In the genomic region with DNA sequence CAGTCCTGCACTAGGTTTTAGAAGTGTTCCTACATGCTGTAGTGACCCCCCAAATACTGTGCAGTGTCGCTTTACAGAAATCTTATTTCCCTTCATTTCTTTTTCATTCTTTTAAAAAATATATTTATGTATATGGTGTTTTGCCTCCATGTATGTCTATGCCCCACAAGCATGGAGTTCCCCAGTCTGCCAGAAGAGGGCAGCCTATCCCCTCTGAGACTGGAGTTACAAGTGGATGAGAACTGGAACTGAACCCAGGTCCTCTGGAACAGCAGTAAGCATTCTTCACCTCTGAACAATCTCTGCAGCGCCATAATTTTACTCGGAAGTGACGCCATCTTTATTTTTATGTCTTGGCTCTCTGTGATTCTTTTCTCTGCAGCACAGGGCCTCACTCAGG, we compare ENCODE assay signal across 14 mouse cellular contexts. TPM values are rescaled to one million over a fixed set of nuclear protein-coding genes. Genes with fewer than 3 reads are reported as not detected.
DNase-seq lines count a peak whose midpoint lies in the region; ATAC-seq and TF ChIP-seq lines count a peak whose summit lies in the region.
"Had no signal": no experiment of that assay in that cellular context is flagged by ENCODE, and none has a peak within 500 bp of the region (broad histone marks: within the 10 kb centered on the region; RNA-seq: fewer than 3 reads in every experiment).

No protein-coding gene starts in this region.

- H3K79me2 ChIP-seq in MEL (ENCODE audit: control insufficient read depth, insufficient read depth, low read length, poor library complexity) = no peaks in the 10 kb centered on the region

- H3K4me3 ChIP-seq in kidney, adult 2 months (ENCODE audit: insufficient read depth, low read depth, low read length) = no peak overlapping the region
- no peak overlapping the region for H3K4me3 ChIP-seq in testis, adult 2 months (ENCODE audit: control insufficient read depth, low read depth, low read length)
- H3K4me3 ChIP-seq in MEL (ENCODE audit: control insufficient read depth in 1 of 2, insufficient read depth in 1 of 2, low read depth in 2 of 2, low read length in 2 of 2) = no peak overlapping the region
- no peak overlapping the region for H3K4me3 ChIP-seq in heart, embryonic 11.5 days (ENCODE audit: low read depth, low read length)
- H3K4me3 ChIP-seq: hindbrain, embryonic 12.5 days; layer of hippocampus, adult 2 months; midbrain, embryonic 13.5 days; neural tube, embryonic 12.5 days had no signal

- 0 out of 2 replicates have a peak, but pooled peaks have one; percentile 26 for TF ChIP-seq CTCF in kidney, adult 2 months (conservative IDR thresholded peaks at IDR 0.05; ENCODE audit: insufficient read depth, insufficient read length, low read depth, low read length)
- peak; percentile 32; the same call in 1 of the 2 replicates for TF ChIP-seq CTCF in testis, adult 2 months (IDR thresholded peaks at IDR 0.05; ENCODE audit: control insufficient read depth, insufficient read depth, insufficient replicate concordance, low read depth, low read length)
- peak; percentile 11 to 37 (median 16); a peak in 2 of 6 replicates for TF ChIP-seq CTCF in MEL (IDR thresholded peaks at IDR 0.05 in 2 of 3, conservative IDR thresholded peaks at IDR 0.05 in 1 of 3; ENCODE audit: control insufficient read depth in 1 of 3, insufficient read depth in 1 of 3, low read depth in 2 of 3, low read length in 3 of 3, poor library complexity in 1 of 3, severe bottlenecking in 1 of 3)

- no peak for TF ChIP-seq POLR2A in kidney, adult 2 months (IDR thresholded peaks at IDR 0.05; ENCODE audit: low read depth, low read length)
- no peak for TF ChIP-seq POLR2A in testis, adult 2 months (IDR thresholded peaks at IDR 0.05; ENCODE audit: control insufficient read depth, low read depth, low read length)
- TF ChIP-seq POLR2A in MEL (IDR thresholded peaks at IDR 0.05; ENCODE audit: control insufficient read depth in 1 of 2, insufficient read depth in 1 of 2, low read depth in 1 of 2, low read length in 2 of 2, poor library complexity in 1 of 2) = no peak

- no peaks in the 10 kb centered on the region for H3K27me3 ChIP-seq in kidney, adult 2 months (replicated peaks; ENCODE audit: control insufficient read depth, insufficient read depth, low read length)
- no peaks in the 10 kb centered on the region for H3K27me3 ChIP-seq in testis, adult 2 months (ENCODE audit: control insufficient read depth, insufficient read depth, low read length)
- peaks cover 0 to 1% of the 10 kb centered on the region in 2 experiments; a peak in 1 of 4 replicates for H3K27me3 ChIP-seq in MEL (ENCODE audit: control insufficient read depth in 1 of 2, insufficient read depth in 2 of 2, low read length in 2 of 2)
- H3K27me3 ChIP-seq in splenic B cell, adult 2 months (ENCODE audit: control insufficient read depth, insufficient read depth, low read length, poor library complexity, severe bottlenecking) = no peaks in the 10 kb centered on the region
- no peaks in the 10 kb centered on the region for H3K27me3 ChIP-seq in heart, embryonic 11.5 days (ENCODE audit: control insufficient read depth, insufficient read depth, low read length)

- TF ChIP-seq EP300 in MEL (IDR thresholded peaks at IDR 0.05; ENCODE audit: low read depth in 1 of 2, low read length in 2 of 2) = no peak

- no peak overlapping the region for H3K4me2 ChIP-seq in heart, embryonic 11.5 days
- H3K4me2 ChIP-seq: hindbrain, embryonic 12.5 days; midbrain, embryonic 13.5 days; neural tube, embryonic 12.5 days had no signal

- WGBS in kidney, adult 2 months = 77% methylated on average over 4 of the region's 4 CpGs
- WGBS in heart, embryonic 11.5 days (ENCODE audit: insufficient replicate concordance) = 64% methylated on average over 4 of the region's 4 CpGs

- H3K27ac ChIP-seq in kidney, adult 2 months (ENCODE audit: insufficient read depth, low read depth, low read length) = no peak overlapping the region
- H3K27ac ChIP-seq in testis, adult 2 months (ENCODE audit: control insufficient read depth, insufficient read depth, low read depth, low read length) = no peak overlapping the region
- no peak overlapping the region for H3K27ac ChIP-seq in MEL (ENCODE audit: control insufficient read depth, low read depth, low read length)
- H3K27ac ChIP-seq in heart, embryonic 11.5 days (ENCODE audit: low read depth, low read length) = no peak overlapping the region
- H3K27ac ChIP-seq: hindbrain, embryonic 12.5 days; layer of hippocampus, adult 2 months; neural tube, embryonic 12.5 days had no signal

- H3K9ac ChIP-seq in MEL (ENCODE audit: control insufficient read depth, low read depth, low read length, poor library complexity, severe bottlenecking) = no peak overlapping the region
- H3K9ac ChIP-seq in heart, embryonic 11.5 days (ENCODE audit: low read depth, low read length) = no peak overlapping the region
- H3K9ac ChIP-seq: hindbrain, embryonic 12.5 days; midbrain, embryonic 13.5 days; neural tube, embryonic 12.5 days had no signal

- DNase-seq in kidney, adult 2 months = no peak
- no peak for DNase-seq in kidney, postnatal 14 days
- no peak for DNase-seq in testis, postnatal 14 days (ENCODE audit: low spot score)
- peak; percentile 34 for DNase-seq in MEL (ENCODE audit: low read depth, low spot score)
- DNase-seq in splenic B cell, adult 2 months (ENCODE audit: low read depth, low spot score) = peak; percentile 57
- no peak for DNase-seq in ovary, postnatal 10 days (ENCODE audit: low spot score)
- DNase-seq: cerebellum, adult 18-20 months; gastrocnemius, postnatal 14 days had no signal

- H3K4me1 ChIP-seq in kidney, adult 2 months (ENCODE audit: control insufficient read depth, insufficient read depth, low read length) = no peaks in the 10 kb centered on the region; the same call in 1 of the 2 replicates
- no peaks in the 10 kb centered on the region; the same call in none of the 2 replicates for H3K4me1 ChIP-seq in testis, adult 2 months (ENCODE audit: control insufficient read depth, insufficient read depth, low read length)
- H3K4me1 ChIP-seq in MEL (ENCODE audit: control insufficient read depth in 1 of 2, insufficient read depth in 2 of 2, low read length in 2 of 2) = no peaks in the 10 kb centered on the region
- H3K4me1 ChIP-seq in heart, embryonic 11.5 days (ENCODE audit: control insufficient read depth, insufficient read depth, low read length) = no peaks in the 10 kb centered on the region
- H3K4me1 ChIP-seq: hindbrain, embryonic 12.5 days; midbrain, embryonic 13.5 days; neural tube, embryonic 12.5 days had no signal

- H3K9me3 ChIP-seq in MEL (replicated peaks; ENCODE audit: insufficient read depth, low read length) = no peaks in the 10 kb centered on the region
- H3K9me3 ChIP-seq in heart, embryonic 11.5 days (replicated peaks; ENCODE audit: control insufficient read depth, low read length) = no peaks in the 10 kb centered on the region
- H3K9me3 ChIP-seq: midbrain, embryonic 13.5 days; neural tube, embryonic 12.5 days had no signal

- H3K36me3 ChIP-seq in kidney, adult 2 months (ENCODE audit: control insufficient read depth, insufficient read depth, low read length) = no peaks in the 10 kb centered on the region
- H3K36me3 ChIP-seq in testis, adult 2 months (ENCODE audit: control insufficient read depth, insufficient read depth, low read length) = no peaks in the 10 kb centered on the region
- no peaks in the 10 kb centered on the region for H3K36me3 ChIP-seq in MEL (ENCODE audit: control insufficient read depth in 1 of 2, insufficient read depth in 2 of 2, low read length in 2 of 2)
- H3K36me3 ChIP-seq in splenic B cell, adult 2 months (ENCODE audit: control insufficient read depth, insufficient read depth, low read length, poor library complexity, severe bottlenecking) = peaks cover 2% of the 10 kb centered on the region; the same call in 1 of the 2 replicates
- no peaks in the 10 kb centered on the region for H3K36me3 ChIP-seq in heart, embryonic 11.5 days (ENCODE audit: control insufficient read depth, insufficient read depth, low read length)

- TF ChIP-seq RAD21 in MEL (IDR thresholded peaks at IDR 0.05; ENCODE audit: low read depth, low read length) = no peak

- no peak for ATAC-seq in heart, embryonic 11.5 days (replicated peaks; ENCODE audit: insufficient number of reproducible peaks, low FRiP score, low TSS enrichment)

RNA-seq across cellular contexts. Expression of a gene that starts 13.6 kb away (rescaled TPM):
- polyA plus RNA-seq in kidney, adult 2 months (2012; rRNA removed) = 342 and 406 TPM in 2 replicates
- 212 and 239 TPM in 2 replicates for polyA plus RNA-seq in testis, adult 2 months (2012; rRNA removed)
- 252 and 286 TPM in 2 replicates for total RNA-seq in MEL (2012; rRNA removed)
- 1,000 to 10,000 TPM in 1 of 2 experiments, not detected in 1; 1,183 TPM for polyA plus RNA-seq in MEL (2012; ENCODE audit: insufficient read depth in 1 of 2, insufficient read length in 2 of 2, low read depth in 1 of 2, low replicate concordance in 2 of 2, missing spikeins in 1 of 2)
- polyA plus RNA-seq in heart, embryonic 11.5 days (2014; fragmentation: Nextera tagmentation; extraction: Ambion mirVana) = 1,135 and 1,150 TPM in 2 replicates

RNA-seq across cellular contexts. Expression of a gene that starts 13.8 kb away (rescaled TPM):
- polyA plus RNA-seq in kidney, adult 2 months (2012; rRNA removed) = 54.2 and 60.5 TPM in 2 replicates
- 45.7 and 48.5 TPM in 2 replicates for polyA plus RNA-seq in testis, adult 2 months (2012; rRNA removed)
- 20.6 and 23.6 TPM in 2 replicates for total RNA-seq in MEL (2012; rRNA removed)
- 10 to 100 TPM in 1 of 2 experiments, not detected in 1; 40.7 TPM for polyA plus RNA-seq in MEL (2012; ENCODE audit: insufficient read depth in 1 of 2, insufficient read length in 2 of 2, low read depth in 1 of 2, low replicate concordance in 2 of 2, missing spikeins in 1 of 2)
- polyA plus RNA-seq in heart, embryonic 11.5 days (2014; fragmentation: Nextera tagmentation; extraction: Ambion mirVana) = 28.1 and 29.5 TPM in 2 replicates

RNA-seq across cellular contexts. Expression of a gene that starts 18.1 kb away (rescaled TPM):
- 6.7 and 7.8 TPM in 2 replicates for polyA plus RNA-seq in kidney, adult 2 months (2012; rRNA removed)
- polyA plus RNA-seq in testis, adult 2 months (2012; rRNA removed) = 9.1 and 10.4 TPM in 2 replicates
- total RNA-seq in MEL (2012; rRNA removed) = 2.2 and 2.5 TPM in 2 replicates
- 1 to 10 TPM in 1 of 2 experiments, not detected in 1; 2.9 TPM for polyA plus RNA-seq in MEL (2012; ENCODE audit: insufficient read depth in 1 of 2, insufficient read length in 2 of 2, low read depth in 1 of 2, low replicate concordance in 2 of 2, missing spikeins in 1 of 2)
- 2.8 and 5.9 TPM in 2 replicates for polyA plus RNA-seq in heart, embryonic 11.5 days (2014; fragmentation: Nextera tagmentation; extraction: Ambion mirVana)

RNA-seq across cellular contexts. Expression of a gene that starts 28.9 kb away (rescaled TPM):
- polyA plus RNA-seq in kidney, adult 2 months (2012; rRNA removed) = 15.3 and 16.0 TPM in 2 replicates
- 25.1 and 25.4 TPM in 2 replicates for polyA plus RNA-seq in testis, adult 2 months (2012; rRNA removed)
- total RNA-seq in MEL (2012; rRNA removed) = 97.6 and 100 TPM in 2 replicates
- polyA plus RNA-seq in MEL (2012; ENCODE audit: insufficient read depth in 1 of 2, insufficient read length in 2 of 2, low read depth in 1 of 2, low replicate concordance in 2 of 2, missing spikeins in 1 of 2) = 100 to 1,000 TPM in 1 of 2 experiments, not detected in 1; 131 TPM
- 18.3 and 19.7 TPM in 2 replicates for polyA plus RNA-seq in heart, embryonic 11.5 days (2014; fragmentation: Nextera tagmentation; extraction: Ambion mirVana)

RNA-seq across cellular contexts. Expression of a gene that starts 29.3 kb away (rescaled TPM):
- polyA plus RNA-seq in kidney, adult 2 months (2012; rRNA removed) = 27.4 and 41.1 TPM in 2 replicates
- 54.8 and 58.7 TPM in 2 replicates for polyA plus RNA-seq in testis, adult 2 months (2012; rRNA removed)
- 189 and 239 TPM in 2 replicates for total RNA-seq in MEL (2012; rRNA removed)
- polyA plus RNA-seq in MEL (2012; ENCODE audit: insufficient read depth in 1 of 2, insufficient read length in 2 of 2, low read depth in 1 of 2, low replicate concordance in 2 of 2, missing spikeins in 1 of 2) = 100 to 1,000 TPM in 1 of 2 experiments, not detected in 1; 222 TPM
- 147 and 151 TPM in 2 replicates for polyA plus RNA-seq in heart, embryonic 11.5 days (2014; fragmentation: Nextera tagmentation; extraction: Ambion mirVana)

Comparison
In these comparisons a context has a peak if more than half of its experiments do, and no peak if none do; other contexts are left out.
1. DNase-seq: peak in MEL (single experiment) and splenic B cell, adult 2 months (single experiment); none in kidney, adult 2 months (single experiment), kidney, postnatal 14 days (single experiment), testis, postnatal 14 days (single experiment) and ovary, postnatal 10 days (single experiment).
2. Peak in every context shown above with its lines, with median percentiles within 50 percentile points of each other: CTCF ChIP-seq.